8 mouse cellular contexts compared by ENCODE assay signal in the genomic region with DNA sequence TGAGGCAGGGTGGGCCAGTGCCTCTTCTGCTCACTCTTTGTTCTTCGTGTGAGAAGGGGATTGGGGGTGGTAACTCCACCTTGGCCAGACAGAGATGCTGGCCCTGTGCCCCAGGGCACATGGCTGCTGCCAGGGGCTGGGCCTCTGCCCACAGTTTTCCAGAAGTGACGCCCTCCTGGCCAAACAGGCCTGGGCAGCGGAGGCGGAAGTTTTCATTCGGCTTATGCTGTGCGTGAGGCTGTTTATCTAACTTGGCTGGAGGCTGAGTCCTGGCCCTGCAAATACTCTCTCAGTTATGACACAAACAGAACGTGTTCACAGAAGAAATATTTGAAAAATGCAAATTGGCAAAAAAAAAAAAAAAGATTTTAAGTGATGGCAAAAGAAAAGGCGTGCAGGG.
A peak's percentile ranks its signal among the peaks of the same experiment; 100 is the strongest.
DNase-seq lines count a peak whose midpoint lies in the region; ATAC-seq and TF ChIP-seq lines count a peak whose summit lies in the region.

No protein-coding gene starts in this region.

- TF ChIP-seq POLR2A in kidney, adult 2 months (IDR thresholded peaks at IDR 0.05; ENCODE audit: low read depth, low read length): no peak
- no peak for TF ChIP-seq POLR2A in brain, embryonic 14.5 days (IDR thresholded peaks at IDR 0.05; ENCODE audit: borderline replicate concordance, extremely low read depth, insufficient read depth, insufficient read length, poor library complexity, severe bottlenecking)

- no peaks in the 10 kb centered on the region for H3K9me3 ChIP-seq in lung, embryonic 14.5 days (ENCODE audit: low read depth, low read length)

- ATAC-seq in lung, embryonic 14.5 days (ENCODE audit: insufficient read depth): peak; percentile 45

- peak; percentile 64 for DNase-seq in kidney, adult 2 months
- DNase-seq in kidney, adult 9 months: no peak
- peak; percentile 69 for DNase-seq in brain, embryonic 14.5 days (ENCODE audit: low read depth)
- peak; percentile 87 to 89 for DNase-seq in heart, postnatal 10 days
- peak; percentile 84 for DNase-seq in lung, embryonic 14.5 days
- no peak for DNase-seq in frontal cortex, postnatal 14 days (ENCODE audit: low spot score in 2 of 2)
- DNase-seq in left cerebral cortex, postnatal 25 days (ENCODE audit: low spot score in 2 of 2): no peak
- no peak for DNase-seq in B cell, adult 2 months

- TF ChIP-seq CTCF in kidney, adult 2 months (conservative IDR thresholded peaks at IDR 0.05; ENCODE audit: insufficient read depth, insufficient read length, low read depth, low read length): no peak
- TF ChIP-seq CTCF in brain, embryonic 14.5 days (IDR thresholded peaks at IDR 0.05; ENCODE audit: borderline replicate concordance, extremely low read depth, insufficient read depth, insufficient read length): no peak
- TF ChIP-seq CTCF in lung, embryonic 14.5 days (IDR thresholded peaks at IDR 0.05; ENCODE audit: low read depth): no peak

- H3K4me3 ChIP-seq in kidney, adult 2 months (ENCODE audit: insufficient read depth, low read depth, low read length): no peak overlapping the region
- no peak overlapping the region for H3K4me3 ChIP-seq in lung, embryonic 14.5 days (ENCODE audit: low read depth, low read length)

- no peak overlapping the region for H3K4me2 ChIP-seq in lung, embryonic 14.5 days

- WGBS in kidney, adult 2 months: 48% methylated on average over 8 of the region's 8 CpGs
- WGBS in lung, embryonic 14.5 days: 27% methylated on average over 8 of the region's 8 CpGs

- H3K9ac ChIP-seq in lung, embryonic 14.5 days: no peak overlapping the region

- H3K36me3 ChIP-seq in kidney, adult 2 months (ENCODE audit: control insufficient read depth, insufficient read depth, low read length): no peaks in the 10 kb centered on the region
- H3K36me3 ChIP-seq in lung, embryonic 14.5 days (ENCODE audit: insufficient read depth): no peaks in the 10 kb centered on the region

- no peaks in the 10 kb centered on the region for H3K27me3 ChIP-seq in kidney, adult 2 months (replicated peaks; ENCODE audit: control insufficient read depth, insufficient read depth, low read length)
- H3K27me3 ChIP-seq in lung, embryonic 14.5 days (ENCODE audit: insufficient read depth, low read length): no peaks in the 10 kb centered on the region

- H3K27ac ChIP-seq in kidney, adult 2 months (ENCODE audit: insufficient read depth, low read depth, low read length): peak overlapping the region; percentile 61
- peak overlapping the region; percentile 66 for H3K27ac ChIP-seq in lung, embryonic 14.5 days (ENCODE audit: low read depth)

- intact Hi-C loops in heart, postnatal 10 days (cut with DNase I): loop anchor here (2.0 kb wide), 1 partner anchor 26 kb away; no protein-coding TSS in a partner anchor
- intact Hi-C loops in left cerebral cortex, postnatal 25 days (cut with DNase I): no loop called here

- peaks cover 3% of the 10 kb centered on the region; the same call in 1 of the 2 replicates for H3K4me1 ChIP-seq in kidney, adult 2 months (ENCODE audit: control insufficient read depth, insufficient read depth, low read length)
- peaks cover 30% of the 10 kb centered on the region for H3K4me1 ChIP-seq in lung, embryonic 14.5 days (ENCODE audit: insufficient read depth)

Comparison
In these comparisons a context has a peak if more than half of its experiments do, and no peak if none do; other contexts are left out.
1. DNase-seq: peak in kidney, adult 2 months (single experiment), brain, embryonic 14.5 days (single experiment), heart, postnatal 10 days (2 of 2) and lung, embryonic 14.5 days (single experiment); none in kidney, adult 9 months (single experiment), frontal cortex, postnatal 14 days (0 of 2), left cerebral cortex, postnatal 25 days (0 of 2) and B cell, adult 2 months (0 of 2).